Mouse (Mus musculus) neutrophil, adult 59 days (primary cell): Measurements from ENCODE around the gene Tcf12. TPM values are rescaled to one million over a fixed set of nuclear protein-coding genes. Genes with fewer than 3 reads are reported as not detected.

Source experiments
- total RNA-seq, 2 experiments: library from RNA; stranded (reverse); gene quantifications; 1 replicate in 1 of 2; 2 replicates in 1 of 2; pipeline ENCODE4 v1.2.4; 2023

Tcf12 gene
- total RNA-seq, result 10 to 100 TPM; 29.7 to 32.7 TPM

GRCm38 (mm10) chr9:72111622-72112550 lies at the start of gene Tcf12:
Gene Tcf12 (minus strand): TSS chr9:72111871.

Other genes starting within 250 kb of the Tcf12 start
- gene Zfp280d, start 163.0 kb upstream of the Tcf12 start, total RNA-seq, result 10 to 100 TPM; 30.3 to 32.3 TPM